Mouse (Mus musculus) brain, embryonic 14.5 days (tissue): ENCODE measurements around the gene Ung.

Source experiments
- CTCF ChIP-seq: fragments of 200-500 bp; IDR thresholded peaks from 2 replicates; pipeline ENCODE4 v1.5.1; 2012; ENCODE audit warnings: inconsistent platforms, mild to moderate bottlenecking, moderate library complexity, borderline replicate concordance; ENCODE audit not compliant: insufficient read depth, insufficient read length; ENCODE audit errors: extremely low read depth
- POLR2A ChIP-seq: fragments of 200-500 bp; IDR thresholded peaks from 2 replicates; pipeline ENCODE4 v1.6.1; 2012; ENCODE audit warnings: mild to moderate bottlenecking, inconsistent platforms, borderline replicate concordance; ENCODE audit not compliant: poor library complexity, insufficient read depth, insufficient read length, severe bottlenecking; ENCODE audit errors: extremely low read depth

GRCm38 (mm10) chr5:114106391-114106935 lies 23.7 kb upstream of the Ung start:
- TF ChIP-seq CTCF (no peak), POLR2A (no peak)
